Mouse (Mus musculus): ENCODE measurements around the gene Stk33. TPM values are rescaled to one million over a fixed set of nuclear protein-coding genes. Genes with fewer than 3 reads are reported as not detected.

The Stk33 gene
- total and polyA plus RNA-seq, 3 experiments = not detected

DNA sequence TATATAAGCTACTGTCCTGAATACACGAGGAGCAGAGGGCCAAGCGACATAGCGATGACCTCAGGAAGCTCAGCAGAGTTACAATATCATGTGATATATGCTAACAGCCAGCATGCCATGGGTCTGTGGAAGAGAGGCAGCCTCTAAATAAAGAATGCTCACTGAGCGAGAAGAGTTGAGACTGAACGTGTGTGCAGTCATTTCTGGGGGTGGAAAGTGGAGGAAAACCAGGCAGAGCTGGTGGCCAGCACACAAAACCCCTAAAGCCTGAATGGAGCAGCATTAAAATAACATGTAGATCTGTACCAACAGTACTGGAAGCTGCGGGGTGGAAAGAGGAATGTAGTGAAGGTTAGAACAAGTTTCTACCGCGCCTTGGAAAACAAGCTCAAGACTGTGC is 107.2 kb downstream of the Stk33 start:
- DNase-seq (ENCODE audit: low spot score) = no peak
- H3K9me3 ChIP-seq (replicated peaks) = no peaks in the 10 kb centered on the region
- TF ChIP-seq POLR2AphosphoS5 (IDR thresholded peaks at IDR 0.05; ENCODE audit: insufficient replicate concordance, low read depth, low read length) (no peak), GATA1 (IDR thresholded peaks at IDR 0.05; ENCODE audit: borderline replicate concordance, low read length) (no peak), CTCF (IDR thresholded peaks at IDR 0.05; ENCODE audit: low read depth, low read length) (no peak), GATA2 (IDR thresholded peaks at IDR 0.05; ENCODE audit: borderline replicate concordance, low read depth, low read length) (no peak), TAL1 (conservative IDR thresholded peaks at IDR 0.05; ENCODE audit: low read depth, low read length) (no peak)
- H3K4me1 ChIP-seq (ENCODE audit: insufficient read depth, low read depth, low read length) = no peaks in the 10 kb centered on the region
- H3K27me3 ChIP-seq (ENCODE audit: insufficient read depth, low read length) = no peaks in the 10 kb centered on the region
- no peak for ATAC-seq (ENCODE audit: extremely low read depth, insufficient number of reproducible peaks, low FRiP score, poor library complexity, severe bottlenecking)
- H3K4me3 ChIP-seq (ENCODE audit: low read depth, low read length) = no peak overlapping the region
- H3K36me3 ChIP-seq (replicated peaks) = no peaks in the 10 kb centered on the region

DNA sequence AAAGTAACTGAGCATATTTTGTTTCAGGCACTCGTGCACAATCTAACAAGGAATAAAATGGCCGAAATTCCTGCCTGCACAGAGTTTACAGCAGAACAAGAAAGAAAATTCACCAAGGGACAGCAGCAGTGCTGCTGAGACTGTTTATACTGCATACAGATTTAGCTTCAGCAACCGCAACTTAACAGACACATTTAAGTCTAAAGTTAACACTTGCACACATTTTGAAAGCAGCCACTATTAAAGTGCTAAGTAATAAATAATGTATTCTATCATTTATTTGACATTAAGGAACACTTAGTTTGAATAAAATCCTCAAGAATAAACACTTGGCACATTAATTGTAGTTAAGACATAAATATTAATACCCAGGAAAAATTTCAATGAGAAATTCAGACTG is 110.1 kb downstream of the Stk33 start:
- H3K27me3 ChIP-seq (ENCODE audit: insufficient read depth, low read length) = no peaks in the 10 kb centered on the region
- no peaks in the 10 kb centered on the region for H3K9me3 ChIP-seq (replicated peaks)
- ATAC-seq (ENCODE audit: extremely low read depth, insufficient number of reproducible peaks, low FRiP score, poor library complexity, severe bottlenecking) (no peak), DNase-seq (ENCODE audit: low spot score) (no peak)
- no peak for TF ChIP-seq GATA2 (IDR thresholded peaks at IDR 0.05; ENCODE audit: borderline replicate concordance, low read depth, low read length)
- TF ChIP-seq TAL1 (conservative IDR thresholded peaks at IDR 0.05; ENCODE audit: low read depth, low read length) = no peak
- no peak for TF ChIP-seq CTCF (IDR thresholded peaks at IDR 0.05; ENCODE audit: low read depth, low read length)
- TF ChIP-seq GATA1 (IDR thresholded peaks at IDR 0.05; ENCODE audit: borderline replicate concordance, low read length) = no peak
- TF ChIP-seq POLR2AphosphoS5 (IDR thresholded peaks at IDR 0.05; ENCODE audit: insufficient replicate concordance, low read depth, low read length) = no peak
- H3K4me3 ChIP-seq (ENCODE audit: low read depth, low read length) = no peak overlapping the region
- no peaks in the 10 kb centered on the region for H3K4me1 ChIP-seq (ENCODE audit: insufficient read depth, low read depth, low read length)
- no peaks in the 10 kb centered on the region for H3K36me3 ChIP-seq (replicated peaks)

GRCm38 (mm10) chr7:109326813-109327212 is 112.1 kb downstream of the Stk33 start:
- TF ChIP-seq GATA2 (IDR thresholded peaks at IDR 0.05; ENCODE audit: borderline replicate concordance, low read depth, low read length) = no peak
- no peak for TF ChIP-seq TAL1 (conservative IDR thresholded peaks at IDR 0.05; ENCODE audit: low read depth, low read length)
- no peak for TF ChIP-seq GATA1 (IDR thresholded peaks at IDR 0.05; ENCODE audit: borderline replicate concordance, low read length)
- no peak for TF ChIP-seq CTCF (IDR thresholded peaks at IDR 0.05; ENCODE audit: low read depth, low read length)
- TF ChIP-seq POLR2AphosphoS5 (IDR thresholded peaks at IDR 0.05; ENCODE audit: insufficient replicate concordance, low read depth, low read length) = no peak
- H3K4me3 ChIP-seq (ENCODE audit: low read depth, low read length) = no peak overlapping the region
- H3K36me3 ChIP-seq (replicated peaks) = no peaks in the 10 kb centered on the region
- H3K27me3 ChIP-seq (ENCODE audit: insufficient read depth, low read length) = no peaks in the 10 kb centered on the region
- no peaks in the 10 kb centered on the region for H3K9me3 ChIP-seq (replicated peaks)
- ATAC-seq (ENCODE audit: extremely low read depth, insufficient number of reproducible peaks, low FRiP score, poor library complexity, severe bottlenecking) (no peak), DNase-seq (ENCODE audit: low spot score) (no peak)
- H3K4me1 ChIP-seq (ENCODE audit: insufficient read depth, low read depth, low read length) = no peaks in the 10 kb centered on the region

DNA sequence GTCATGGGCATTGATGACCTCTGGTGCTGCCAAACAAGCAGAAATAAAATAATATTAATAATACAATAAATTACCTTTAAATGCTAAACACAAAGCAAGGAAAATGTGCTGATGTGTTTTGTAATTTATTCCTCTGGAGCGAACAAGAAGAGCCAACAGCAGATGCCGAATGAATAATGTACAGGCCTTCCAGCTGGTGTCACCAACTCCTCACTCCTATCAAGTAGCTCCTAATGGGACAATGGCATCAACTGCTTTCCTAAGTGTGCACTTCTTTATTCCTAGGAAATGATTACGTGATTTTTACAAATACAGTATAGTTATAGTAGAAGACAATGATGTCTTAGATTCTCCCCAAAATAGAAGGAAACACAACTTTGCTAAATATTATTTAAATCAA is 113.2 kb downstream of the Stk33 start:
- H3K36me3 ChIP-seq (replicated peaks) = no peaks in the 10 kb centered on the region
- DNase-seq (ENCODE audit: low spot score) = no peak
- no peaks in the 10 kb centered on the region for H3K9me3 ChIP-seq (replicated peaks)
- no peak for ATAC-seq (ENCODE audit: extremely low read depth, insufficient number of reproducible peaks, low FRiP score, poor library complexity, severe bottlenecking)
- H3K27me3 ChIP-seq (ENCODE audit: insufficient read depth, low read length) = no peaks in the 10 kb centered on the region
- H3K4me3 ChIP-seq (ENCODE audit: low read depth, low read length) = no peak overlapping the region
- no peaks in the 10 kb centered on the region for H3K4me1 ChIP-seq (ENCODE audit: insufficient read depth, low read depth, low read length)
- TF ChIP-seq POLR2AphosphoS5 (IDR thresholded peaks at IDR 0.05; ENCODE audit: insufficient replicate concordance, low read depth, low read length) = no peak
- TF ChIP-seq GATA2 (IDR thresholded peaks at IDR 0.05; ENCODE audit: borderline replicate concordance, low read depth, low read length) = no peak
- no peak for TF ChIP-seq GATA1 (IDR thresholded peaks at IDR 0.05; ENCODE audit: borderline replicate concordance, low read length)
- TF ChIP-seq CTCF (IDR thresholded peaks at IDR 0.05; ENCODE audit: low read depth, low read length) = no peak
- no peak for TF ChIP-seq TAL1 (conservative IDR thresholded peaks at IDR 0.05; ENCODE audit: low read depth, low read length)

DNA sequence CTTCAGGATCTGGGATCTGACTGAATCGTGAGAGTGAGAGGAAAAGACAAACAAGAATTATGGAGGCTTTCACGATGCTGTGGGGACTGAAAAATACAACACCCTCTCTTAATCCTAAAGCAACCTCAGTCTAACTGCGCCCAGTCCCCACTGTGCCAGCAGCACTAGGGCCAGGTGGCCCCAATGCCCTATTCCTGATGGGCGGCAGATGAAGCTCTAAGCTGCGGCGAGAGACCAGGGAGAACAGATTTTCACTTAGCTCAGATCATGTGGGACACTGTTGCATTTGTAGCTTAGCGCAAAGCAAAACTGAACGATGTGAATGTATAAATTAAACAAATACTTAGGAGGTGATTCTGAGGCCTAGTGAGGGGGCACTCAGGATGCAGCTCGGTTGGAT is 113.7 kb downstream of the Stk33 start:
- TF ChIP-seq TAL1 (conservative IDR thresholded peaks at IDR 0.05; ENCODE audit: low read depth, low read length) = no peak
- no peak for TF ChIP-seq GATA1 (IDR thresholded peaks at IDR 0.05; ENCODE audit: borderline replicate concordance, low read length)
- TF ChIP-seq GATA2 (IDR thresholded peaks at IDR 0.05; ENCODE audit: borderline replicate concordance, low read depth, low read length) = no peak
- TF ChIP-seq CTCF (IDR thresholded peaks at IDR 0.05; ENCODE audit: low read depth, low read length) = no peak
- no peak for TF ChIP-seq POLR2AphosphoS5 (IDR thresholded peaks at IDR 0.05; ENCODE audit: insufficient replicate concordance, low read depth, low read length)
- Histone ChIP-seq H3K4me1 (ENCODE audit: insufficient read depth, low read depth, low read length) (no peaks in the 10 kb centered on the region), H3K4me3 (ENCODE audit: low read depth, low read length) (no peak overlapping the region), H3K27me3 (ENCODE audit: insufficient read depth, low read length) (no peaks in the 10 kb centered on the region), H3K9me3 (replicated peaks) (no peaks in the 10 kb centered on the region), H3K36me3 (replicated peaks) (no peaks in the 10 kb centered on the region)
- ATAC-seq (ENCODE audit: extremely low read depth, insufficient number of reproducible peaks, low FRiP score, poor library complexity, severe bottlenecking) (no peak), DNase-seq (ENCODE audit: low spot score) (no peak)

- no peak for TF ChIP-seq TAL1 (conservative IDR thresholded peaks at IDR 0.05; ENCODE audit: low read depth, low read length)
Measured at GRCm38 (mm10) chr7:109309506-109309905, 129.4 kb downstream of the Stk33 start.

DNA sequence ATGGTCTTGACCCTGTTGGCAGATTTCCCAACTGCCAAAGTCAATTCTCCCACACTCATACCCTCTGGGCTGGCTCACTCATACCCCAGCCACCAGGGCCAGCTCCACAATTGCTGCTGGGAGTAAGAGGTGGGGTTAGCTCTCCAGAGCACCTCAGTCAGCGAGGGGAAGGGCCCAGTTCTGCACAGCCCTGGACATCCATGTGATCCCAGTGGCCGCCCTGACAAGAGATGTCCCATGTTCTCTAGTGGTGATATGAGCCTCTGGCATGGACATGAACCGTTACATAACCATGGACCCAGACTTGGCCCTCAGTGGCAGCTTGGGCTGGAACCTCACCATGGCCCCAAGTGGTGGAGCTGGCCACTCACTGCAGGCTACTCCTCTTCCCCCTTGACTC is 143.1 kb downstream of the Stk33 start:
- H3K4me3 ChIP-seq (ENCODE audit: low read depth, low read length) = no peak overlapping the region
- DNase-seq (ENCODE audit: low spot score) (no peak), ATAC-seq (ENCODE audit: extremely low read depth, insufficient number of reproducible peaks, low FRiP score, poor library complexity, severe bottlenecking) (no peak)
- H3K27me3 ChIP-seq (ENCODE audit: insufficient read depth, low read length) = peaks cover 16% of the 10 kb centered on the region
- H3K9me3 ChIP-seq (replicated peaks) = no peaks in the 10 kb centered on the region
- H3K4me1 ChIP-seq (ENCODE audit: insufficient read depth, low read depth, low read length) = no peaks in the 10 kb centered on the region
- no peak for TF ChIP-seq GATA2 (IDR thresholded peaks at IDR 0.05; ENCODE audit: borderline replicate concordance, low read depth, low read length)
- no peak for TF ChIP-seq POLR2AphosphoS5 (IDR thresholded peaks at IDR 0.05; ENCODE audit: insufficient replicate concordance, low read depth, low read length)
- TF ChIP-seq CTCF (IDR thresholded peaks at IDR 0.05; ENCODE audit: low read depth, low read length) = no peak
- TF ChIP-seq GATA1 (IDR thresholded peaks at IDR 0.05; ENCODE audit: borderline replicate concordance, low read length) = no peak
- no peak for TF ChIP-seq TAL1 (conservative IDR thresholded peaks at IDR 0.05; ENCODE audit: low read depth, low read length)
- H3K36me3 ChIP-seq (replicated peaks) = no peaks in the 10 kb centered on the region

More at GRCm38 (mm10) chr7:109309506-109309905, 129.4 kb downstream of the Stk33 start:
- ATAC-seq (ENCODE audit: extremely low read depth, insufficient number of reproducible peaks, low FRiP score, poor library complexity, severe bottlenecking) (no peak), DNase-seq (ENCODE audit: low spot score) (no peak)
- no peaks in the 10 kb centered on the region for H3K9me3 ChIP-seq (replicated peaks)
- no peaks in the 10 kb centered on the region; the same call in 1 of the 2 replicates for H3K27me3 ChIP-seq (ENCODE audit: insufficient read depth, low read length)
- no peaks in the 10 kb centered on the region for H3K36me3 ChIP-seq (replicated peaks)
- no peaks in the 10 kb centered on the region for H3K4me1 ChIP-seq (ENCODE audit: insufficient read depth, low read depth, low read length)
- H3K4me3 ChIP-seq (ENCODE audit: low read depth, low read length) = no peak overlapping the region
